Mouse (Mus musculus): Measurements from ENCODE around the gene Dcun1d4.

GRCm38 (mm10) chr5:73491837-73492720 lies 11.3 kb downstream of the Dcun1d4 start:
- TF ChIP-seq CTCF (IDR thresholded peaks at IDR 0.05; ENCODE audit: low read depth, low read length) (no peak), POLR2A (IDR thresholded peaks at IDR 0.05; ENCODE audit: borderline replicate concordance, low read depth, low read length) (no peak)

Data from bone marrow macrophage, adult 2 months (primary cell).